Mouse (Mus musculus): ENCODE data around the gene Fgd2. TPM values are rescaled to one million over a fixed set of nuclear protein-coding genes. Genes with fewer than 3 reads are reported as not detected.

Gene Fgd2
- total RNA-seq (2023): 469 to 496 TPM (median 482 TPM) in 4 replicates

GRCm38 (mm10) chr17:29360761-29361221 lies at the start of gene Fgd2:
TSS of gene Fgd2 (plus strand) at chr17:29360914.

GRCm38 (mm10) chr17:29317380-29317779 lies 43.3 kb upstream of the Fgd2 start, which contains the start of gene Pi16:
TSS of gene Pi16 (plus strand) at chr17:29317680.

DNA sequence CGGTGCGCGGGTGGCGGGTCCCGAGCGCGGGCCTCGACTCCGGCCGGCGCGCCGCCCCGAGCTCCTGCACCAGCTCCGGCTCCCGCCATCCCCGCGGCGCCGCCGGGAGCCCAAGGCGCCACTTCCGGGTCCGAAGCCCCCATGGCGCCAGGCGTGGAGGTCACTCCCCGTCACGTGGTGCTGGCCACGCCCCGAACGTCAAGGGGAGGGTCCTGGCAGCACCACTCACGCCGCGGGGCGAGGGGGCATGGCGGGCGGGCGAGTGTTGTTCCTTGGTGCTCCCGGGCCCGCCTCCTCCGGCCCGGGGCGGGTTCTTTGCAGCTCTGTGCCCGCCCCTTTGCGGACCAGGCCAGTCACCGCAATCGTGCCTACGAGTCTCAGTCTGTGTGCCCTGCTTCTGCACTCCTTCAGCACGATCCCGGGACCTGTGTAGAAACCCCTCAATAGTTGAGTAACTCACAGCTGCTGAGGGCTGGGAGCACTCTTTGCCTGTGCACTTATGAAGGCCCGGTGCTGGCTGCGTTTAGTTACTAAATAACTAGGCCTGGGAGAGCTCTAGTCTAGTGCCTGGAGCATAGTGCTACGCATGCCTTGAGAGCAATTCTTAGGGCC lies 13.0 kb upstream of the Fgd2 start, which contains the start of gene Mtch1:
Gene Mtch1, minus strand, starts transcription at position 290 of the 612 bp plus-strand sequence.

Other genes with a start within 250 kb of the Fgd2 start
- 0.15 to 1.1 TPM (median 0.50 TPM) in 3 of 4 replicates, not detected in the other for gene Rab44, start 246.8 kb upstream of the Fgd2 start, total RNA-seq (2023)
- 1.8 to 3.7 TPM (median 2.9 TPM) in 4 replicates for gene Cpne5, start 122.7 kb upstream of the Fgd2 start, total RNA-seq (2023)
- gene Ppil1, start 96.7 kb upstream of the Fgd2 start, total RNA-seq (2023): 16.2 to 21.0 TPM (median 18.3 TPM) in 4 replicates
- 112 to 123 TPM (median 119 TPM) in 4 replicates for gene BC004004, start 92.1 kb upstream of the Fgd2 start, total RNA-seq (2023)
- gene Pi16, start 43.2 kb upstream of the Fgd2 start, total RNA-seq (2023): 1.0 to 1.8 TPM (median 1.6 TPM) in 4 replicates
- 78.8 to 102 TPM (median 90.8 TPM) in 4 replicates for gene Mtch1, start 13.0 kb upstream of the Fgd2 start, total RNA-seq (2023)
- gene Pim1, start 129.8 kb downstream of the Fgd2 start, total RNA-seq (2023): 229 to 250 TPM (median 234 TPM) in 4 replicates
- not detected in 4 replicates for gene Gm17657, start 188.7 kb downstream of the Fgd2 start, total RNA-seq (2023)
- 20.6 to 25.1 TPM (median 23.4 TPM) in 4 replicates for gene Tbc1d22b, start 188.9 kb downstream of the Fgd2 start, total RNA-seq (2023)
- not detected in 4 replicates for gene Tmem217, start 191.5 kb downstream of the Fgd2 start, total RNA-seq (2023)

All from B cell, adult 62 days (primary cell).